ENCODE assay signal across 8 mouse cellular contexts in the genomic region with DNA sequence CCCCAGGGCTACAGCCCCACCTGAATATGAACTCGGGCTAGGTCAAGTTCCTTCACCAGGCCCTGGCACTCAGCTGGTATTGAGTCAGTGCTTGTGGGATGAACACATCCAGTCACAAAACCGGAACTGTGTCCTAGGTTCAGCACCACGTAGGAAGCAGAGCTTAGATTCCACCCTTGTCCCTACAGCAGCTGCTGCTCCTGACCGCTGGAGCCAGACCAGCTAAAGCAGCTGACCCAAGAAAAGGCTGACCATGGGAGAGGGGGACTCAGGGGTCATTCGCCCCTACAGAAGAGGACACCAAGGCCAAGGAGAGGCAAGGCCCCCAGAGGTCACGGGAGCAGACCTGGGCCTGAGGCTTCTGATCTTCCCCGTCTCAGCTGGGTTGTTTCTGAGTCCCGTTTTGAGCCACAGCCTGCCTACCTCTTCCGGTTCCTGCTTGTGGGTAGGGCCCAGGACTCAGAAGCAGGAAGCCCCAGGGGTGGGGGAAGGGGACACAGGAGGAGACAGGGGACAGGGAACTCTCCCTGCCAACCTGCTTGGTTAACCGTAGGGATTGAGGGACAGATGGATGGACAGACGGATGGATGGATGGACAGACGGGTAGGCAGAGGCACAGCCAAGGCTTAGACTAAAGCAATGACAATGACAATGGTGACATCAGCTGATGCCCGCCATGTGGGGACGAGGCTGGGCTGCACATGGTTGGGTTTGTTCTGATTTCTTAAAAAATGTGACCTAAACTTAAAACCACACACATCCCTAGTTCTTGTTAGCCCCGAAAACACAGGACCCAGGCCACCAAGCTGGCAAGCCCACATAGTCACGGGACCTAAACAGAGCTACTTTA. TPM values are rescaled to one million over a fixed set of nuclear protein-coding genes. Genes with fewer than 3 reads are reported as not detected.
DNase-seq lines count a peak whose midpoint lies in the region; ATAC-seq and TF ChIP-seq lines count a peak whose summit lies in the region.

No protein-coding gene starts in this region.

- peaks cover 16% of the 10 kb centered on the region for H3K4me1 ChIP-seq in kidney, embryonic 14.5 days (ENCODE audit: control insufficient read depth, insufficient read depth, low read length)

- H3K4me2 ChIP-seq in kidney, embryonic 14.5 days (replicated peaks; ENCODE audit: low read depth, low read length): no peak overlapping the region

- TF ChIP-seq CTCF in gastrocnemius, adult 2 months (IDR thresholded peaks at IDR 0.05): no peak

- intact Hi-C loops in gastrocnemius, adult 2 months (cut with DNase I): no loop called here

- peak overlapping the region; percentile 48 for H3K4me3 ChIP-seq in gastrocnemius, adult 2 months
- no peak overlapping the region for H3K4me3 ChIP-seq in kidney, embryonic 14.5 days (ENCODE audit: low read length)

- peak overlapping the region; percentile 4; the same call in 1 of the 2 replicates for H3K9ac ChIP-seq in kidney, embryonic 14.5 days (ENCODE audit: low read depth, low read length)

- H3K27me3 ChIP-seq in kidney, embryonic 14.5 days (ENCODE audit: control insufficient read depth, insufficient read depth, low read length): no peaks in the 10 kb centered on the region

- H3K36me3 ChIP-seq in kidney, embryonic 14.5 days (ENCODE audit: control insufficient read depth, insufficient read depth, low read length): peaks cover 28% of the 10 kb centered on the region; the same call in 1 of the 2 replicates

- peak overlapping the region; percentile 71 for H3K27ac ChIP-seq in gastrocnemius, adult 2 months
- H3K27ac ChIP-seq in kidney, embryonic 14.5 days (ENCODE audit: low read depth, low read length): 0 out of 2 replicates have a peak overlapping the region, but pooled peaks have one; percentile 24

- WGBS in kidney, embryonic 14.5 days: 72% methylated on average over 16 of the region's 16 CpGs

- no peak for DNase-seq in gastrocnemius, adult 2 months
- no peak for DNase-seq in gastrocnemius, postnatal 4 days (ENCODE audit: low spot score in 2 of 2)
- peak; percentile 71 to 76 for DNase-seq in lung, postnatal 4 days
- DNase-seq in thymus, postnatal 14 days: peak; percentile 93
- DNase-seq in cerebellum, adult 8-10 months: no peak
- no peak for DNase-seq in urinary bladder, postnatal 4 days (ENCODE audit: low spot score in 2 of 2)

- peak; percentile 80 for ATAC-seq in activated CD4-positive, CD25-positive, alpha-beta regulatory T cell, adult 4 months
- ATAC-seq in kidney, embryonic 14.5 days (ENCODE audit: low FRiP score, low TSS enrichment): no peak

- no peaks in the 10 kb centered on the region for H3K9me3 ChIP-seq in kidney, embryonic 14.5 days (ENCODE audit: control insufficient read depth, low read length)

RNA-seq across cellular contexts. Expression of gene Gm20431, which starts 4.4 kb away (rescaled TPM):
- 10 to 100 TPM in 1 of 2 experiments, 1 to 10 TPM in 1; 3.7 to 11.5 TPM for total RNA-seq in gastrocnemius, adult 2 months (2021)
- 10 to 100 TPM; 20.3 to 22.9 TPM for total RNA-seq in gastrocnemius, postnatal 4 days (2021)
- polyA plus RNA-seq in activated CD4-positive, CD25-positive, alpha-beta regulatory T cell, adult 4 months (2017; shearing (Covaris generic)): not detected
- polyA plus RNA-seq in kidney, embryonic 14.5 days (2014; fragmentation: Nextera tagmentation; extraction: Ambion mirVana): 5.6 and 6.1 TPM in 2 replicates

RNA-seq across cellular contexts. Expression of gene Ube2v1, which starts 25.0 kb away (rescaled TPM):
- 100 to 1,000 TPM; 170 to 181 TPM for total RNA-seq in gastrocnemius, adult 2 months (2021)
- total RNA-seq in gastrocnemius, postnatal 4 days (2021): 100 to 1,000 TPM; 183 to 193 TPM
- polyA plus RNA-seq in activated CD4-positive, CD25-positive, alpha-beta regulatory T cell, adult 4 months (2017; shearing (Covaris generic)): 100 to 1,000 TPM; 308 to 398 TPM
- 212 and 283 TPM in 2 replicates for polyA plus RNA-seq in kidney, embryonic 14.5 days (2014; fragmentation: Nextera tagmentation; extraction: Ambion mirVana)

RNA-seq across cellular contexts. Expression of gene Cebpb, which starts 31.9 kb away (rescaled TPM):
- total RNA-seq in gastrocnemius, adult 2 months (2021): 100 to 1,000 TPM; 106 to 181 TPM
- total RNA-seq in gastrocnemius, postnatal 4 days (2021): 10 to 100 TPM; 25.7 to 35.7 TPM
- polyA plus RNA-seq in activated CD4-positive, CD25-positive, alpha-beta regulatory T cell, adult 4 months (2017; shearing (Covaris generic)): 1 to 10 TPM in 1 of 2 experiments, under 1 TPM in 1; 0.32 to 2.6 TPM
- polyA plus RNA-seq in kidney, embryonic 14.5 days (2014; fragmentation: Nextera tagmentation; extraction: Ambion mirVana): 7.7 and 8.3 TPM in 2 replicates

RNA-seq across cellular contexts. Expression of gene Tmem189, which starts 32.8 kb away (rescaled TPM):
- total RNA-seq in gastrocnemius, adult 2 months (2021): 10 to 100 TPM; 13.0 to 14.9 TPM
- 10 to 100 TPM; 27.4 to 28.0 TPM for total RNA-seq in gastrocnemius, postnatal 4 days (2021)
- polyA plus RNA-seq in activated CD4-positive, CD25-positive, alpha-beta regulatory T cell, adult 4 months (2017; shearing (Covaris generic)): 10 to 100 TPM; 12.6 to 13.5 TPM
- 37.9 and 52.8 TPM in 2 replicates for polyA plus RNA-seq in kidney, embryonic 14.5 days (2014; fragmentation: Nextera tagmentation; extraction: Ambion mirVana)

Comparison
In these comparisons a context has a peak if more than half of its experiments do, and no peak if none do; other contexts are left out.
1. DNase-seq: peak in lung, postnatal 4 days (2 of 2) and thymus, postnatal 14 days (single experiment); none in gastrocnemius, adult 2 months (single experiment), gastrocnemius, postnatal 4 days (0 of 2), cerebellum, adult 8-10 months (single experiment) and urinary bladder, postnatal 4 days (0 of 2).